15 mouse cellular contexts compared by ENCODE assay signal in genomic region chr6:135450573-135450972, GRCm38 (mm10).
DNase-seq lines count a peak whose midpoint lies in the region; ATAC-seq and TF ChIP-seq lines count a peak whose summit lies in the region.
"Had no signal": no experiment of that assay in that cellular context is flagged by ENCODE, and none has a peak within 500 bp of the region (broad histone marks: within the 10 kb centered on the region; RNA-seq: fewer than 3 reads in every experiment).

No protein-coding gene starts in this region.

- no peaks in the 10 kb centered on the region for H3K4me1 ChIP-seq in lung, embryonic 14.5 days (ENCODE audit: insufficient read depth)
- peaks cover 45% of the 10 kb centered on the region for H3K4me1 ChIP-seq in megakaryocyte, embryonic 14.5 days
- no peaks in the 10 kb centered on the region for H3K4me1 ChIP-seq in forebrain, embryonic 10.5 days
- H3K4me1 ChIP-seq: forebrain, embryonic 13.5 days; hindbrain, embryonic 15.5 days had no signal

- H3K4me2 ChIP-seq in lung, embryonic 14.5 days = no peak overlapping the region
- H3K4me2 ChIP-seq: forebrain, embryonic 13.5 days; hindbrain, embryonic 15.5 days had no signal

- no peaks in the 10 kb centered on the region for H3K9me3 ChIP-seq in lung, embryonic 14.5 days (ENCODE audit: low read depth, low read length)
- 0 out of 2 replicates have a peak, but pooled peaks cover 13% of the 10 kb centered on the region for H3K9me3 ChIP-seq in megakaryocyte, embryonic 14.5 days
- no peaks in the 10 kb centered on the region for H3K9me3 ChIP-seq in forebrain, embryonic 10.5 days
- H3K9me3 ChIP-seq: forebrain, embryonic 13.5 days; hindbrain, embryonic 15.5 days had no signal

- DNase-seq in lung, embryonic 14.5 days = peak; percentile 24
- DNase-seq in lung, postnatal 10 days = no peak
- DNase-seq in thymus, postnatal 36 days = peak; percentile 47 to 54
- DNase-seq in right cerebral cortex, postnatal 14 days = no peak
- DNase-seq in forebrain, embryonic 10.5 days (ENCODE audit: extremely low spot score, low spot score) = no peak
- DNase-seq: cerebellum, adult 8-10 months; embryo, embryonic 11 days; heart, adult 2 months; kidney, adult 18-20 months; kidney, postnatal 4 days had no signal

- no peaks in the 10 kb centered on the region for H3K36me3 ChIP-seq in lung, embryonic 14.5 days (ENCODE audit: insufficient read depth)
- no peaks in the 10 kb centered on the region for H3K36me3 ChIP-seq in megakaryocyte, embryonic 14.5 days (replicated peaks; ENCODE audit: low read length)
- no peaks in the 10 kb centered on the region for H3K36me3 ChIP-seq in forebrain, embryonic 10.5 days (replicated peaks)
- H3K36me3 ChIP-seq: hindbrain, embryonic 15.5 days had no signal

- no peak for ATAC-seq in lung, embryonic 14.5 days (ENCODE audit: insufficient read depth)
- ATAC-seq in activated CD4-positive, CD25-positive, alpha-beta regulatory T cell, adult 4 months = peak; percentile 81
- ATAC-seq: forebrain, embryonic 13.5 days; Patski had no signal

- H3K27me3 ChIP-seq in lung, embryonic 14.5 days (ENCODE audit: insufficient read depth, low read length) = no peaks in the 10 kb centered on the region
- no peaks in the 10 kb centered on the region for H3K27me3 ChIP-seq in megakaryocyte, embryonic 14.5 days (replicated peaks)
- peaks cover 7% of the 10 kb centered on the region; the same call in 1 of the 2 replicates for H3K27me3 ChIP-seq in forebrain, embryonic 10.5 days (ENCODE audit: poor library complexity, severe bottlenecking)
- H3K27me3 ChIP-seq: forebrain, embryonic 13.5 days; hindbrain, embryonic 15.5 days; Patski had no signal

- 73% methylated on average over 7 of the region's 7 CpGs for WGBS in lung, embryonic 14.5 days
- 87% methylated on average over 7 of the region's 7 CpGs for WGBS in forebrain, embryonic 10.5 days

- TF ChIP-seq CTCF in lung, embryonic 14.5 days (IDR thresholded peaks at IDR 0.05; ENCODE audit: low read depth) = no peak

- no peak overlapping the region for H3K9ac ChIP-seq in lung, embryonic 14.5 days
- H3K9ac ChIP-seq: forebrain, embryonic 13.5 days; hindbrain, embryonic 15.5 days had no signal

- H3K4me3 ChIP-seq in lung, embryonic 14.5 days (ENCODE audit: low read depth, low read length) = no peak overlapping the region
- peak overlapping the region; percentile 42 for H3K4me3 ChIP-seq in megakaryocyte, embryonic 14.5 days (replicated peaks)
- no peak overlapping the region for H3K4me3 ChIP-seq in forebrain, embryonic 10.5 days
- H3K4me3 ChIP-seq: forebrain, embryonic 13.5 days; heart, adult 2 months; hindbrain, embryonic 15.5 days had no signal

- no peak overlapping the region for H3K27ac ChIP-seq in lung, embryonic 14.5 days (ENCODE audit: low read depth)
- no peak overlapping the region for H3K27ac ChIP-seq in forebrain, embryonic 10.5 days
- H3K27ac ChIP-seq: forebrain, embryonic 13.5 days; heart, adult 2 months; hindbrain, embryonic 15.5 days had no signal

Comparison
In these comparisons a context has a peak if more than half of its experiments do, and no peak if none do; other contexts are left out.
1. DNase-seq: peak in lung, embryonic 14.5 days (single experiment) and thymus, postnatal 36 days (2 of 2); none in lung, postnatal 10 days (single experiment), right cerebral cortex, postnatal 14 days (single experiment) and forebrain, embryonic 10.5 days (single experiment).